Mouse (Mus musculus): ENCODE results near the gene Siglech.
"Not testable (repeated sequence)": the region's sequence is repeated elsewhere in the genome, so short reads cannot be mapped to it uniquely, and the experiment has no call there.

Gene Siglech

DNA sequence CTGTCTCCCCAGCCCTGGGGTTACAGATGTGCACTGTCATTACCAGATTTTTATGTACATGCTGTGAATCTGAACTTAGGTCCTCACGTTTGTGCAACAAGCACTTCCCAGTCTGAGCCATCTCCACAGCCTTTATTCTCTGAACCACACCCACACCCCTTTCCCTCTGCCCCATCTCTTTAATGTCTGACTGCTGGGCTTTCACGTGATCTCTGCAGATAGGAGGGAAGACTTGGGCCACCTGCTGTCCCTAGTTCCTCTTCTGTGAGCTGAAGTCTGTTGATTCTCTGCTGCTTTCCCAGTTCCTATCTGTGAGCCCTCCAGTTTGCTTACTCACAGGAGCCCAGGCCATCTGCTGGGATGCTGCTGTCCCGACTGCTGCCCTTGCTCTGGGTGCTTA lies at the start of gene Siglech:
Gene Siglech, plus strand, starts transcription at position 253 of the 400 bp plus-strand sequence.
- no peak for DNase-seq

DNA sequence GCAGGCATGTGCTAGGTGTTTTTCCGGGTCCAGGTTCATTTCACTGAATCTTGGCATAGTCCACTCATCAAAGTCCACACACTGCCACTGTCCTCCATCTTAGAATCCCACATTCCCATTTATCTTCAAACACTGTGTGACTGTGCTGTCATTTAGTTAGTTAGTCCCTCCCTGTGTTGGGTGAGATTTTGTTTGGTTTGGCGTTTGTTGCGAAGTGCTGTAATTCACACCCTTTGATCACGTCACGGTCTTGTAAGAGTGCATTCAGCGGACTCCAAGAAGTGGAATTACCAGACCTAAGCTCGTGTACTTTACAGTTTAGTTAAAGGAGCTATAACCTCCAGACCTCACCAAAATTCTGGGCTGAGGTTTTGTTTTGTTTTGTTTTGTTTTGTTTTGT lies 45.3 kb upstream of the Siglech start:
- DNase-seq = no peak

DNA sequence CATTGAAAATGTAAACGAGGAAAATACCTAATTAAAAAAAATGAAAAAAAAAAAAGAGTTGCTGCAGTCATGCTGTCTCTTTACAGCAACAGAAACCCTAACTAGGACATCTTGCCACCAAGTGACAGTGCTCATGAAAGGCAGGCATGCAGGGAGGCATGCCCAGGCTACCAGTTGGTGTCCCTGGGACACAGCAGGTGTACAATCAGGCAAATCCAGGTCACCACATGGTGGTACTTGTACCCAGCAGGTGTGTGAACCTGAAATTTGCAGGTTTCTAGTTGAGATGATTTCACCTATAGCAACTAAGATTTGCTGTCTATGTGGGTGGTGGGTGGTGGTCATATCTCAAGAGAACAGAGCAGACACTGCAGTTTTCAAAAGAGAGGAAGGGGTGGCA lies 39.1 kb upstream of the Siglech start:
- DNase-seq = no peak

DNA sequence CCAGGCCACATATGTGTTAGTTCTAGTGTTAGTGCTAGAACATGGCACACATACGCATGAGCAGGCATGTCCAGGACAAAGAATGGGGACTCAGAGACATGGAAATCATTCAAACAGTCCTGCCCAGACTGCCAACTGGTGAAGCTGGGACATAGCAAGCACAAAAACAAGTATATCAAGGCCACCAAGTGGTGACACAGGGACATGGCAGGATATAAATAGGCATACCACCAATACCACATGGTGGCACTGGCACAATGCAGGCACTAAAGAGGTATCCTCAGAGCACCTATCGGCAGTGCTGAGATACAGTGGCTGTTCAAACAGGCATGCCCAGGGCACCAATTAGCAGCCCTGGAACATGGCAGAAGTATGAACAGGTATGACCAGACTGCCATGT lies 33.5 kb upstream of the Siglech start:
- no peak for DNase-seq

DNA sequence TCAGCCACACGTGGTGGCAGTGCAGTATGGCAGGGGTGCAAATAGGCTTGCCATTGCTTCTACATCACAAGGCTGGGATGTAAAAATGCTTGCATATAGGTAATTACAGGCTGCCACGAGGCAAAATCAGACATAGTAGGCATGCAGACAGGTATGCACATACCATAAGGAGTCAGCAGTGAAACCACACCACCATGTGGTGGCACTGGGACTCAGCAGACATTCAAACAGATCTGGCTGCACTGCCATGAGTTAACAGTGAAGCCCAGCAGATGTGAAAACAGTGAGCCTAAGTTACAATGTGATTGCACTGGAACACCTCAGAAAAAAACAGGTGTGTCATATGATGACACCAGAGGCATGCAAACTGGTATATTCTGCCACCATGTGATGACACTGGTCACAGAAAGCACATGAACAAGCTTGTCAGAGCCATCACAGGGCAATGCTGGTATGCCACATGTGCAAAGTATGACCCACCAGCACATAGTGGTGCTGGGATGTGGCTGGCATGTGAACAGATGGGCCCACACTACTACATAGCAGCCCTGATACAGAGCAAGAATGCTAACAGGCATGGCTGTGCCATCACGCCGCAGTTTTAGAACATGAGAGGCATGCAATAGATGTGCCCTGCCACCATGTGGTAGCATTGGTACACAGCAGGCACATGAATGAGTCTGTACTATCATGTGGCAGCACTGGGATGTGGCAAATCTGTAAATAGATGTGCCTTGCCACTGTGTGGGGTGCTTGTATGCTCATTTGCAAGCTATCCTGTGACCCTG lies 30.7 kb upstream of the Siglech start:
- DNase-seq = no peak

DNA sequence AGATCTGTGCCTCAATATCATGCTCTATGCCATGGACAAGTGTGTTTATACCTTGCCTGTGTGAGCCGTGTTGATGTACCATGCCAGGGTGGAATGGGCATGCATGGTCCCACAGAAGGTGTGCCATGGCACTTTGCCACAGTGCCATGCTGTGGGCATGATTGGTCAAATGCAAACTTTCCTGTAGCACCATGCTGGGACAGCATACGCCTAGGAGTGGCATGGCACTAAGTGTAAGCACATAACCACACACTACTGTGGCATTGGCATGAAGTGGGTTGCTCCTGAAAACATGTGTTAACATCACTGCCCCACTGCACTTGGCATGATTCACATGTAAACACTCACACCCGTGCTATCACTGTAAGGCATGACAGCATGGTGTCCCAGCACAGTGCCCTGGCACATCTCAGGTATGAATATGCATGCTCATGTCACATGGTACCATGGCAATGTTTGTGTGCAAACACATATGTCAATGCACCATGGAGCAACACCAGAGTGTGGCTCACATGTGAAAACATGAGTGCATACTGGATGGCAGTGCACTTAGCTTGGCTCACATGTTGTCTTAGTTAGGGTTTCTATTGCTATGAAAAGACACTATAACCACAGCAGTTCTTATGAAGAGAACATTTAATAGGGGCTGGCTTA lies 24.2 kb upstream of the Siglech start:
- no peak for DNase-seq

DNA sequence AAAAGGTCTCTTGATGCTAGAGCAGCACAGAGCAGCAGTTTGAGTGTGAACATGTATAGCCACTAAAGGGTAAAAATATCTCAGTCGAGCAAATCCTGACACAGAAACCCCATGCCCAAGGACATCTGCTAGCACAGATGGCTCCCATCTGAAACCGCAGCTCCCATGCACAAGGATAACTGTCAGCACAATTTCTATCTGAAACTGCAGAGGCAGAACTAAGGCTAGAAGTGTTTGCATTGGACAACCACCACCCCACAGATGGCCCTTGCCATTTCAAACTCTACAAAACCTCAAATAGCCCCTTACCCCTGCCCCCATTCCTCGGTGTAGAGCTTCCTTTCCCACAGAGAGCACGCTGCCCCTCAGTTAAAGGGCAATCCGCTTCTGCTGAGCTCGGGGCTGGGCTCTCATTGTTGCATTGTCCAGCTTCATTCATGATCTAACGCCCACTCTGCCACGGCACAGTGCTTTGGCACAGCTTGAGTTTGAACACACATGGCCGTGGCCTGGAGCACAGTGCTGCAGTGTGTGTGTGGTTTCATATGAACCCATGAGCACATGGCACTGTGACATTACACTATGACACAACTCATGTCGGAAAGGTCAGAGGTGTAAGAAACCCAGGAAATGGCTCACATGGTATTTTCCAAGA lies 23.3 kb upstream of the Siglech start:
- no peak for DNase-seq

DNA sequence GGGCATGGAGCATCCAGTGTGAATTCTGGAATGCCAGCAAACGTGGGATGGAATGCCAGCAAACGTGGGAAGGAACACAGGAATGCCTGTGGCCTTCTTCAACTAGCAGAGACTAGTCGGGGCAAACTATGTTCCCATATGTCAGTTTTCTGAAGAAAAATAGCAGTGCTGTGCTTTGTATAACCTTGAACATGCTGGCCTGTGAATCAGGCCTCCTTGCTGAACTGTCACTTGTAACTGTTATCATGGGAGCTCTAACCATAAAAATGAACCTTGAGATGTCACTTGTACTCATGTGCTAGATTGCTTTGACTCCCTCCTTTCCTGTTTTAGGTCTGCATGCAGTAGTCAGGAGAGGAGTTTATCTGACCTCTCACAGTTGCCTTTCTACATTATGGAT lies 17.1 kb upstream of the Siglech start:
- DNase-seq = no peak

DNA sequence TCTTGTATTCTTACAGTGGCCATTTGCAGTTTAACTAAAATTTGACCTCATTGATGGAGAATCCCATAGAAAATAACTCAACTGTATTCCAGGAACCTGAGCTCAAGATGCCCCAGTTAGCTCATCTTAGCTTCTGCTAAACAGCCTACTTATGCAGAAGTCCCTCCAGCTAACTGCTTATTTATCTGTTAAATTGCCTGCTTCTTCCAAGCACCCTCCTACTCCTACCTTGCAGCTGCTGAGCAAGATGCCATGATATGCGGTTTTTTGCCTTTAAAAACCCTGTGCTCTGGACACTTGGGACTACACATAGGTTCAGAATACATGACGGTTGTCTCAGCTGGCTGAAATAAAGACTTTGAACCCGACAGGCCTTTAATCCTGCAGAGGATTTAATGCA lies 8.6 kb upstream of the Siglech start:
- no peak for DNase-seq

DNA sequence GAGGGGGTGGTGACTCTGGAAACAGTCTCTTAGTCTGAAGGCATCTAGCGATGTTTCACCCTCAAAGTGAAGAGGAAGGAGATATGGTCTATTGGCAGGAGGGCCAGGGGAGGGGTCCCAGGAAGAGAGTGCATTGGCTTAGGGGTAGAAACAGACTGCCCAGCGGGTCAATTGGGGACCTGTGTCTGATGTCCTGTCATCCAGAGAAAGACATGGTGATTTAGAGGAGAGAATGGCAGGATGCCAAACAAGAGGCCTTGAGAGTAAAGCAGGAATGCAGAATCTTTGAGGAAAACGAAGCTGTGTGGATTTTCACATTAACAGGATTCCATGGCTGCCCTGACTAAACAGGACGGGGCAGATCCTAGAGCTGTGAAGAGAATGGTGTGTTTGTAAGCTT lies 12.0 kb downstream of the Siglech start:
- no peak for DNase-seq

DNA sequence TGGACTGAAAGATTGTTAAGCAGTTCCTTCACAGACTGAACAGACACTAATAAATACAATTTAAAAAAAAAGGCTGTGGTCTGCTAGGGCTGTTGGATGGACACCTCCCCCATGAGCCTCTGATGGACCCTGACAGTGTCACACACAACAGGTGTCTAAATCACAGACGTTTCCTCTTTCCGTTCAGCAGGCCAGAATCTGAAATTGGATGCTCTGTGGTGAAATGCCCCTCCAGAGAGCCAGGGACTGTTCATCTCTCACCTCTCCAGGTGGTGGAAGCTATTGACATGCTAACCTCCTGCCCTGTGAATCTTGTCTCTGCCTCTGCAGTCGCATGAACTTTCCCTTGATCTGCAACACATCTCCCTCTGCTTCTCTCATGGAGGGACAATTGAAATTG lies 14.5 kb downstream of the Siglech start:
- DNase-seq = no peak

DNA sequence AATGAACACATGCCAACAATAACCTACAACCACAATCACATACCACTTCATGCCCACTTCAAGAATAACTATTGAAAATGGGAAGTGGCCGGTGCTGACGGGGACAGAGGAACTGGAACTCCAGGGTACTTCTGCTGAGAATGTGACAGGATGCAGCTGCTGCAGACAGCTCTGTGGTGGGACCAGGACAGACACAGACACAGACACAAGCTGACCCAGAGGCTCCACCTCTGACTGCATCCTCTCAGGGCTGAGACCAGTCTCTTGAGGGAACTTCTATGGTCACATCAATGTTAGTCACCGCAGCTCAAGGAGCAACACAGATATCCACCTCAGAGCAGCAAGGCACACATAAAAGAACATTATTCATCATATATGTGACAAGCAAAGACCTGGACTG lies 16.6 kb downstream of the Siglech start:
- peak; percentile 14 to 27 for DNase-seq

DNA sequence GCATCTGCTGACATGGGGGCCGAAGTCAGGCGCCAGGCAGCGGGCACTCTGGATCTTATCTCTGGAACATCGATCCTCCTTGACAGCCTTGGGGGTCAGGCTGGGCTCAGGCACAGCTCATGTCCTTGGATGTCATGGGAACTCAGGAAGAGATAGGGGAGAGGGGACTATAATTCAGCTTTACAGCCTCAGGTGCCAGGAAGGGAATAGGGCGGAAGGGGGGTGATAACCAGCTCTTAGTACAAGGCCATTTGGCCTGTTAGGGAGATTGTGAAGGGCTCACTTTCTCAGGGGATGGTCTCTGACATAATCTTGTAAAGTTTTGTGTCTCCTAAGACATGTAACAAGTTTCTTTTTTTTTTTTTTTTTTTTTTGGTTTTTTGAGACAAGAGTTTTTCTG lies 22.6 kb downstream of the Siglech start:
- not testable (repeated sequence) for DNase-seq

DNA sequence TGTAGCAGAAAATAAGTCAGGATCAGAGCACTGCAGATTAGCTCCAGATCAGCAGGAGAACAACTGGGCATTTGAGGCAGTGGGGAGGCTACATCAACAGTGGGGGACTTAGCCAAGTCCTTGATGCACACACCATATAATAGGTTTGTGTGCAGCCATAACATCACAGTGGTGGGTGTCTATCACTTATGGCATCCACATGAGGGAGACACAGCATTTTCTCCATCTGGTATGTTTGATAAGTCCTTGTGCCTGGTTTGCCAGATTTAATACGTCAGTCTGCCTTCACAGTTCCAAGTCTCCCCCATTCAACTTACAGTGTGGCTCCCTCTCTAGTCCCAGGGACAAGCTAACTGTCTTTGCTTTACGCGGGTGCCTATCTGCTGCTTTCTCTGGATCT lies 24.3 kb downstream of the Siglech start:
- no peak for DNase-seq

DNA sequence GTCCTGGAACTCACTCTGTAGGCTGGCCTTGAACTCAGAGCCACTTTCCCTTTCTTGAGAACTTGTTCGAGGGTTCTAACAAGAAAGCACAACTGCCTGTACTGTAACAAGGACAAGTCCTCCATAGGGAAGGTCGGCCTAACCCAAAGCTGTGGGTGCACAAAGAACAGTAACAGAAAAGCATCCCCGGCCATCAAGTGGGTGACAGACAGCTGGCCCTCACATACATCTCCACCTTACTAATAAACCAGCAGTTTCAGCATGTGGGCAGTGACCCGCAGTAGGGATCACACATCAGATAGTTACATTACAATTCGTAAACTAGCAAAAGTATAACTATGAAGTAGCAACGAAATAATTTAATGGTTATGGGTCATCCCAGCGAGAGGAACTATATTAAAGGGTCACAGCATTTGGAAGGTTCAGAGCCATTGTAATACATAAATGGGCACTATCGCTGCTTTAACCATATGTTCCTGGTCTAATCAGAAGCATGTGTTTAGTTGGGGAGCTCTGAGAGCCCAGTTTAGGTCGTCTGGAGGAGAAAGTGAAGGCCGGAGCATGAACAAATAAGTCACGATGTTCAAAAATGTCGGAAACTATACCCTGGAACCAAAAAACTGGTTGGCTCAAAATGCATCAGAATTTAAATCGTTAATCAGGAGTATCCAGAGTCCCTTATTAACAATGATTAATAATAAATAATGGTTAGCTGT lies 25.4 kb downstream of the Siglech start:
- DNase-seq = no peak

DNA sequence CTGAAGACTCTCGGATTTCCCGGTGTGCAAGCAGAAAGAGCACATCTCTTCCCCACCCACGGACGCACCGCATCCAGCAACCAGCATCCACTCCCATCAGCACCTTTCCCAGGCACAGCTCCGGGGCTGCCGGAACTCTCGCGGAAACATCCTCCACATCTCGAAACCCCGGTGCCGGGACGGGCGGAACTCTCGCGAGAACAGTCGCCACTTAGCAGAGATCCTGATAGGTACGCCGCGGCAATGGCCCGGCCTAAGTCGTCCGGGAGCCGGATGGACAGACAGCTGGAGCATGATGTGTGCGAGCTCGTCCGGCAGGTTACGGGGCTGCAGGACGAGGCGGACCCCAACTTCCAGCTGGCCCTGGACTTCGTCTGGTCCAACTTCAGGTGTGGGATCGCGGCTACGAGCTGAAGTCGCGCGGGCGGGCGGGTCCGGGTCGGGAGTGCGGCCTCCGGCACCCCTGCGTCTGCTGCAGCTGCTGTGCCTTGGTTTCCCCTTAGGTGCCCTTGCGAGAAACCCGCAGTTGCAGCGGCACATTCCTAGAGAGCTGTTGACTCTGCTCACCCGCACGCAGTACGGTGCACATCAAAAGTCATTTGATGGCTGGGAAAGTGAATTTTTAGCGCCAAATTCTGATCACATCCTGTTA lies 26.1 kb downstream of the Siglech start, which contains the start of gene Tubgcp5:
Gene Tubgcp5, plus strand, starts transcription at position 203 of the 652 bp plus-strand sequence.
- peak; percentile 97 to 98 for DNase-seq

DNA sequence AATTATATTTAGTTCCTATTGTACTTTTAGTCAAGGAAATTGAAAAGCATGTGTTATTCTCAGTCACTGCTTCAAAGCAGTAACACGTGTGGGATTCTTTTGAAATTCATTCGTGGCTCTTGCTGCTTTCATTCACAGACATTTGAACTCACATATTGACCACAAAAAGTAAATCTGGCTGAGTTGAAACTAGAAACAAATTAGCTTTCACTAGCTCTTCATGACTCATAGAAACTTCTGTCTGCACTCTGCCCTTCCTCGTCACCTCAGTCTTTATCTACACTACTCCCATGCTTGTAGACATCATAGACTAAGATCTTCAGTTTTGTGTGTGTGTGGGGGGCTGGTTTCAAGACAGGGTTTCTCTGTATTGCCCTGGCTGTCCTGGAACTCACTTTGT lies 32.0 kb downstream of the Siglech start:
- no peak for DNase-seq

DNA sequence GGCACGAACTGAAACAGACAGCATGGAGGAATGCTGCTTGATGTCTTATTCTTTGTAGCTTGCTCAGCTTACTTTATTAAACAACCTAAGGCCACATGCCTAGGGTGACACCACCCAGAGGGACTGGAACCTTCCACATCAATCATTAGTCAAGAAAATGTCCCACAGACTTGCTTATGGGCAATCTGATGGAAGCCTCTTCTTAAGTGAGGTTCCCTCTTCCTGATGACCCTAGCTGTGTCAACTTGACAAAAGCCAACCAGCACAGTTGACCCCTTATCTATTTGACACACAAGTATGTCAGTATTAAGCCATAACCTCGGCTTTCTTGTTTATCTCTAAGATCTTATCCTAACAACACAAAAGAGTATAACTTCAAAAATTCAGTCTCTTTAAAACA lies 42.0 kb downstream of the Siglech start:
- no peak for DNase-seq

DNA sequence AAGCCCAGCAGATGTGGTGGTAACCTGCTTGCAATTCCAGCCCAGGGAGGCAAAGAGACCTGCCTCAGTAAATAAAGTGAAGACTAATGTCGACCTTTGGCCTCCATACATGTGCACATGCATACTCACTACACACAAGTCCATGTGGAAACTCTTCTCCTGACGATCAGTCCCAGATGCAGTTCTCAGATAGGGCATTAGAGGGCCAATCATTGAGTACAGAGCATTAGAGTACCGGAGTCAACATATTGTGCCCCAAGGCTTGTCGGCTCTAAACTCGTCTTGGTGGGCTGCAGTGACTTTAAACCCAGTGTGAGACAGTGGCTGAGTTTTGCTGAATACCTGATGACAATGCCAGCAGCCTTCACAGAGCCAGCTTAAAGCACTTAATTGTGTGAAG lies 56.5 kb downstream of the Siglech start:
- DNase-seq = no peak

DNA sequence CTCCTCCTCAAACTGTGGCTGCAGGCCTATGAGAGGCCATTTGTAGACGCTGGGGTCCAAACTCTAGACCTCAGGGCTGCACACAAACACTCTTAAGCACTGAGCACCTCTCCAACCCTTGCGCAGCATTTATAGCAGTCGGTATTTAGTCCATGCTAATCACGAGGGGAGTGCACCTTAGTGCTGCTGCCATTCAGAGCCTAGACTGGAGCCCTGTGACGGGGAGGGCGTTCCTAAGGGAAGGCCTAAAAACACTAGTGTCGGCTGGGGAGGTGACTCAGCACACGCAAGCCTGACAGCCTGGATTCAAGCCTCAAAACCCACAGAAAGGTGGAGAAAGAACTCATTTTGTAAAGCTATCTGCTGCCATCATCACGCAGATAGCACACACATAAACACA lies 59.6 kb downstream of the Siglech start:
- no peak for DNase-seq
